Mouse (Mus musculus) limb, embryonic 11.5 days (tissue): ENCODE results near the gene Ppp1r3d. TPM values are rescaled to one million over a fixed set of nuclear protein-coding genes. Genes with fewer than 3 reads are reported as not detected.
A peak's percentile ranks its signal among the peaks of the same experiment; 100 is the strongest.

Experiments
- ATAC-seq: fragments of 200-750 bp; cut with Nextera tagmentation; 2 replicates; pipeline ENCODE4 v1.8.0; 2017; ENCODE audit warnings: low read depth; ENCODE audit not compliant: insufficient number of reproducible peaks, low FRiP score, low TSS enrichment
- DNase-seq: peaks from one replicate; pipeline ENCODE4 v3.0.0-alpha.2; 2015; ENCODE audit warnings: low spot score
- H3K27ac ChIP-seq: fragments of 300-500 bp; sonication (generic); replicated peaks from 2 replicates; pipeline ENCODE4 v1.5.1; 2014; ENCODE audit warnings: low read depth, mild to moderate bottlenecking, low read length
- H3K27me3 ChIP-seq: fragments of 300-500 bp; sonication (generic); 2 replicates; pipeline ENCODE4 v1.6.1; 2014; ENCODE audit warnings: mild to moderate bottlenecking, low read length, mixed read lengths; ENCODE audit not compliant: control insufficient read depth, insufficient read depth
- H3K36me3 ChIP-seq: fragments of 300-500 bp; sonication (generic); 2 replicates; pipeline ENCODE4 v1.6.1; 2014; ENCODE audit warnings: mild to moderate bottlenecking, low read length, moderate library complexity, mixed read lengths; ENCODE audit not compliant: control insufficient read depth, insufficient read depth
- H3K4me1 ChIP-seq: fragments of 300-500 bp; sonication (generic); 2 replicates; pipeline ENCODE4 v1.6.1; 2014; ENCODE audit warnings: low read length, mixed read lengths; ENCODE audit not compliant: control insufficient read depth, insufficient read depth
- H3K4me2 ChIP-seq: fragments of 300-500 bp; sonication (generic); 2 replicates; pipeline ENCODE4 v1.6.1; 2014; ENCODE audit warnings: low read depth, mild to moderate bottlenecking, moderate library complexity; ENCODE audit not compliant: severe bottlenecking
- H3K4me3 ChIP-seq: fragments of 300-500 bp; sonication (generic); 2 replicates; pipeline ENCODE4 v1.5.1; 2014; ENCODE audit warnings: low read depth, low read length
- H3K9ac ChIP-seq: fragments of 300-500 bp; sonication (generic); 2 replicates; pipeline ENCODE4 v1.6.1; 2014; ENCODE audit warnings: mild to moderate bottlenecking, low read length
- H3K9me3 ChIP-seq: fragments of 300-500 bp; sonication (generic); 2 replicates; pipeline ENCODE4 v1.6.1; 2016; ENCODE audit warnings: low read length; ENCODE audit not compliant: control insufficient read depth
- WGBS: fragments of 180-500 bp; shearing (Covaris S2); extraction: QIAGEN DNeasy Blood & Tissue Kit; methylation state at CpG from one replicate; pipeline ENCODE4 v1.1.7; 2014; 5-methylcytosine and 5-hydroxymethylcytosine counted together
- polyA plus RNA-seq: library from polyadenylated mRNA; unstranded; fragments of >200 nt; fragmentation: Nextera tagmentation; extraction: Ambion mirVana; gene quantifications from 2 replicates; pipeline ENCODE4 v1.2.1, GENCODE M21; 2014

Gene Ppp1r3d
- polyA plus RNA-seq, 1 experiment from 2014 or later, result 3.0 TPM

DNA sequence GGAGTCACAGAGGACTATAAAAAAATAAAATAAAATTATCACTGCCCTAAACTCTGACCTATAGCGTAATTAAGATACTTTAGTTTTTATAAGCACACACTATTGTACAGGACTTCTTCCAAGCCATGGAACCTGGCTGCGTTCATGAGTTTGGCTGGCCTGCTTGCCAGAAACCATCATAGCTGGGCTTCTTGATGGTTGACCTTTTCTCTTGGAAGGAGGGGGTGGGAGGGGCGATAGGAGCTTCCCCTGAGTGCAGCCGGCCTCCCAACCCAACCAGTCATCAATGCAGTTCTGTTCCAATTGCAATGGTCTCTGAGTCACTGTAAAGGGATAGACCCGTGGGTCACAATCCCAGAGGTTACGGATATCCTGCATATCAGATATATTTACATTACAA lies 4.0 kb downstream of the Ppp1r3d start:
- WGBS, result 85% methylated on average over 6 of the region's 6 CpGs
- Histone ChIP-seq H3K4me1 (peaks cover 9% of the 10 kb centered on the region), H3K9ac (no peak overlapping the region), H3K27ac (no peak overlapping the region), H3K27me3 (peaks cover 9% of the 10 kb centered on the region), H3K36me3 (no peaks in the 10 kb centered on the region), H3K9me3 (peaks cover 4% of the 10 kb centered on the region; the same call in 1 of the 2 replicates), H3K4me3 (no peak overlapping the region), H3K4me2 (no peak overlapping the region)
- DNase-seq (peak; percentile 7), ATAC-seq (no peak)

GRCm38 (mm10) chr2:178409024-178409423 lies 5.2 kb downstream of the Ppp1r3d start:
- Histone ChIP-seq H3K9me3 (peaks cover 4% of the 10 kb centered on the region; the same call in 1 of the 2 replicates), H3K9ac (no peak overlapping the region), H3K4me1 (peaks cover 7% of the 10 kb centered on the region), H3K36me3 (no peaks in the 10 kb centered on the region), H3K4me2 (no peak overlapping the region), H3K27ac (no peak overlapping the region), H3K27me3 (peaks cover 9% of the 10 kb centered on the region), H3K4me3 (no peak overlapping the region)
- ATAC-seq (no peak), DNase-seq (no peak)
- WGBS, result 53% methylated on average over 1 of the region's 1 CpGs

DNA sequence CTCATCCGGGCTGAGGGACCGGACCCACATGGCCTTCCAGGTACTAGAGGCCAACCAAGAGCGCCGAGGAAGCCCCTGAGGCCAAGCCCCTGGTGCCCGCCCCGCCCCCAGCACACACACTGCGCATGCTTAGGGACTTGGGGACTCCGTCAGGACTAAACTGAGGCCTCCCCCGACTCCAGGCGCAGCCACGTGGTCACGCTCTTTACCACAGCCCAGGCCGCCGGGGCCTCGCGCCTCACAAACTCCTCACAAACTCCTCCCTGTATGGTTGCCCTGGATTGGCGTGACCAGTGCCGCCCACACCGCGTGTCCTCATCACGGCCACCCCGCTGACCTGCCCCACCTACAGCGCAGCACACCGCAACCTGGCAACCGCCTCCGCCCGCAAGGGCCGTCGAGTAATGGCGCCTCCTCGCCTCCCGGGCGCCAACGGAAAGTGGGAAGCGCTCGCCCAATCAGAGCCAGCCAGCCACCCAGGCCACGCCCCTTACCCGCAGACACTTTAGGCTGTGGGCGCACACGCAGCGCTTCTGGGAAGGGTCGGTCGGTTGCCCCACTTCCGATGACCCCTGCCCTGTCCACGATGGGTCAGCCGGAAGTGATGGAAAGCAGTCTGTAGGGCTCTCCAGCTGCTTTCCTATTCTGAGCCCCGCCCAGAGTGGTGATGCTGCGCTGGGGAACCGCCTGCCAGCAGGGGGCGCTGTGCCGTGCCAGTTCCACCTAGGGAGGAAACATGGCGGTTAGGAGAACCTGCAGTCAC lies 7.0 kb downstream of the Ppp1r3d start, which contains the start of gene Sycp2:
Gene Sycp2, minus strand, starts transcription at position 633 of the 763 bp plus-strand sequence.
- H3K4me3 ChIP-seq, result no peak within 1 kb of the TSS
- 79% methylated on average over 51 of the region's 52 CpGs for WGBS
- H3K27me3 ChIP-seq, result no peaks in the 10 kb centered on the region
- no peak within 1 kb of the TSS for H3K4me2 ChIP-seq
- no peak within 1 kb of the TSS for H3K9ac ChIP-seq
- no peak within 1 kb of the TSS for H3K27ac ChIP-seq
- no peaks in the 10 kb centered on the region for H3K36me3 ChIP-seq
- H3K9me3 ChIP-seq, result peaks cover 4% of the 10 kb centered on the region; the same call in 1 of the 2 replicates
- ATAC-seq (peak; percentile 74), DNase-seq (peak; percentile 25)
- no peaks in the 10 kb centered on the region for H3K4me1 ChIP-seq

Other genes starting within 250 kb of the Ppp1r3d start
- gene Sycp2, start 6.8 kb downstream of the Ppp1r3d start, polyA plus RNA-seq, result 0.09 and 0.20 TPM in 2 replicates
- 5.3 and 8.6 TPM in 2 replicates for gene Fam217b, start 52 bp upstream of the Ppp1r3d start, polyA plus RNA-seq
- 0.40 and 0.55 TPM in 2 replicates for gene Cdh26, start 16.1 kb upstream of the Ppp1r3d start, polyA plus RNA-seq